Mouse (Mus musculus) lung, adult 2 months (tissue): ENCODE measurements around the gene Dnah10. TPM values are rescaled to one million over a fixed set of nuclear protein-coding genes. Genes with fewer than 3 reads are reported as not detected.
A peak's percentile ranks its signal among the peaks of the same experiment; 100 is the strongest.

Source experiments
- DNase-seq: peaks from one replicate; pipeline ENCODE4 v3.0.0; 2022
- H3K4me1 ChIP-seq: fragments of 200-500 bp; 2 replicates; pipeline ENCODE4 v1.6.1; 2011; ENCODE audit warnings: low read length; ENCODE audit not compliant: control insufficient read depth, insufficient read depth
- H3K4me3 ChIP-seq: fragments of 200-500 bp; replicated peaks from 2 replicates; pipeline ENCODE3; 2011; ENCODE audit warnings: low read depth, mild to moderate bottlenecking, control low read depth, low read length; ENCODE audit errors: extremely low read depth
- CTCF ChIP-seq: fragments of 200-500 bp; IDR thresholded peaks from 2 replicates; pipeline ENCODE4 v1.5.1; 2011; ENCODE audit warnings: mild to moderate bottlenecking, low read length, control low read depth; ENCODE audit not compliant: insufficient read depth
- POLR2A ChIP-seq: fragments of 200-500 bp; IDR thresholded peaks from 2 replicates; pipeline ENCODE4 v1.6.1; 2011; ENCODE audit warnings: low read depth, mild to moderate bottlenecking, control low read depth, low read length, borderline replicate concordance; ENCODE audit errors: extremely low read depth
- WGBS: fragments of 180-500 bp; shearing (Covaris S2); methylation state at CpG from one replicate; pipeline ENCODE4 v1.1.7; 2018; 5-methylcytosine and 5-hydroxymethylcytosine counted together
- polyA plus RNA-seq: library from polyadenylated mRNA; depleted of rRNA; stranded (reverse); fragments of >200 nt; gene quantifications from 2 replicates; pipeline ENCODE4 v1.2.3, GENCODE M21; 2012; rRNA removed

Dnah10 gene
- polyA plus RNA-seq: 4.6 and 6.5 TPM in 2 replicates

- H3K4me3 ChIP-seq: peak within 1 kb of the TSS; percentile 32
- peak; percentile 9 for DNase-seq
- WGBS: 14% methylated on average over 29 of the region's 29 CpGs
- no peaks in the 10 kb centered on the region for H3K4me1 ChIP-seq
- TF ChIP-seq POLR2A (no peak), CTCF (no peak)
Observed at GRCm38 (mm10) chr5:124724997-124725396, at the start of gene Dnah10. Gene Dnah10, plus strand, starts transcription at chr5:124725085.

- Histone ChIP-seq H3K4me3 (no peak overlapping the region), H3K4me1 (no peaks in the 10 kb centered on the region)
- 79% methylated on average over 5 of the region's 5 CpGs for WGBS
- no peak for DNase-seq
- TF ChIP-seq CTCF (no peak), POLR2A (no peak)
Observed at GRCm38 (mm10) chr5:124713741-124714140, 11.1 kb upstream of the Dnah10 start.

GRCm38 (mm10) chr5:124715135-124715534, 9.8 kb upstream of the Dnah10 start:
- TF ChIP-seq POLR2A (no peak), CTCF (no peak)
- no peak for DNase-seq
- 75% methylated on average over 8 of the region's 8 CpGs for WGBS
- H3K4me1 ChIP-seq: no peaks in the 10 kb centered on the region
- no peak overlapping the region for H3K4me3 ChIP-seq

GRCm38 (mm10) chr5:124717969-124718368, 6.9 kb upstream of the Dnah10 start:
- no peaks in the 10 kb centered on the region for H3K4me1 ChIP-seq
- TF ChIP-seq POLR2A: no peak
- TF ChIP-seq CTCF: no peak
- H3K4me3 ChIP-seq: no peak overlapping the region
- no peak for DNase-seq
- 94% methylated on average over 11 of the region's 11 CpGs for WGBS

GRCm38 (mm10) chr5:124718396-124718795, 6.5 kb upstream of the Dnah10 start:
- whole genome bisulfite sequencing: 92% methylated on average over 7 of the region's 7 CpGs
- DNase-seq: no peak
- Histone ChIP-seq H3K4me3 (no peak overlapping the region), H3K4me1 (no peaks in the 10 kb centered on the region)
- TF ChIP-seq POLR2A: no peak
- no peak for TF ChIP-seq CTCF

- 93% methylated on average over 6 of the region's 6 CpGs for WGBS
- H3K4me1 ChIP-seq: no peaks in the 10 kb centered on the region
- TF ChIP-seq POLR2A (no peak), CTCF (no peak)
- no peak overlapping the region for H3K4me3 ChIP-seq
- DNase-seq: no peak
Observed at GRCm38 (mm10) chr5:124723125-124723524, 1.8 kb upstream of the Dnah10 start.

GRCm38 (mm10) chr5:124729662-124730206, 4.8 kb downstream of the Dnah10 start:
- Histone ChIP-seq H3K4me3 (no peak overlapping the region), H3K4me1 (no peaks in the 10 kb centered on the region)
- no peak for DNase-seq
- no peak for TF ChIP-seq POLR2A
- no peak for TF ChIP-seq CTCF
- WGBS: 8% methylated on average over 21 of the region's 21 CpGs

- H3K4me1 ChIP-seq: no peaks in the 10 kb centered on the region
- 87% methylated on average over 12 of the region's 12 CpGs for WGBS
- no peak overlapping the region for H3K4me3 ChIP-seq
- DNase-seq: no peak
- TF ChIP-seq POLR2A (no peak), CTCF (no peak)
Observed at GRCm38 (mm10) chr5:124733961-124734360, 9.1 kb downstream of the Dnah10 start.

- no peak for DNase-seq
- no peak overlapping the region for H3K4me3 ChIP-seq
- no peaks in the 10 kb centered on the region for H3K4me1 ChIP-seq
- 95% methylated on average over 21 of the region's 21 CpGs for WGBS
- TF ChIP-seq CTCF (0 out of 2 replicates have a peak, but pooled peaks have one; percentile 4), POLR2A (no peak)
Observed at GRCm38 (mm10) chr5:124741898-124742599, 17.2 kb downstream of the Dnah10 start.

- no peaks in the 10 kb centered on the region for H3K4me1 ChIP-seq
- TF ChIP-seq POLR2A (no peak), CTCF (no peak)
- 95% methylated on average over 3 of the region's 3 CpGs for WGBS
- no peak overlapping the region for H3K4me3 ChIP-seq
- DNase-seq: no peak
Observed at GRCm38 (mm10) chr5:124743841-124744240, 19.0 kb downstream of the Dnah10 start.

GRCm38 (mm10) chr5:124746220-124746619, 21.3 kb downstream of the Dnah10 start:
- Histone ChIP-seq H3K4me3 (no peak overlapping the region), H3K4me1 (no peaks in the 10 kb centered on the region)
- TF ChIP-seq CTCF (no peak), POLR2A (no peak)
- DNase-seq: no peak
- 87% methylated on average over 15 of the region's 15 CpGs for WGBS
